Mouse (Mus musculus) retina, postnatal 7 days (tissue): ENCODE results near the gene 9530068E07Rik.
"Not testable (repeated sequence)": the region's sequence is repeated elsewhere in the genome, so short reads cannot be mapped to it uniquely, and the experiment has no call there.

Source experiments
- DNase-seq: peaks from one replicate; pipeline ENCODE4 v3.0.0-alpha.2; 2012; ENCODE audit warnings: low read depth, low spot score

9530068E07Rik gene

GRCm38 (mm10) chr11:52395940-52396596, at the start of gene 9530068E07Rik:
TSS of gene 9530068E07Rik (plus strand) at chr11:52396428.
- DNase-seq: peak; percentile 87

DNA sequence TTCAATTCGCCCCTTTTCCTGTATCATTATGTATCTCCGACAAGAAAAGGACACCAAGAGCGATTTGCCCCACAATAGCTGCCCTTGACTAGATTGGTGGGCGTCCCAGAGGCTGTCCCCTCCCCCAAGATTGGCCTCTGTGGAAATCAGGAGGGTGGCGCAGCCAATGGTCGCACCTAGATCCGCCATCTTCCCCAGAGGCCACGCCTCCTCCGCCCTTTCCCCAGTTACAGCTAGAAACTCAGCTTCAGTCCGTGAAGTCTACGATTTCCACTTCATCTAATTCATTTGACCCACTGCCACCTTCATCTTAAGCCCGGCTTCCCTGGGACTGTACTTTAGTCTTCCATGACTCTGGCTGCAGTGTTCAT, 49.6 kb upstream of the 9530068E07Rik start:
- DNase-seq: no peak

DNA sequence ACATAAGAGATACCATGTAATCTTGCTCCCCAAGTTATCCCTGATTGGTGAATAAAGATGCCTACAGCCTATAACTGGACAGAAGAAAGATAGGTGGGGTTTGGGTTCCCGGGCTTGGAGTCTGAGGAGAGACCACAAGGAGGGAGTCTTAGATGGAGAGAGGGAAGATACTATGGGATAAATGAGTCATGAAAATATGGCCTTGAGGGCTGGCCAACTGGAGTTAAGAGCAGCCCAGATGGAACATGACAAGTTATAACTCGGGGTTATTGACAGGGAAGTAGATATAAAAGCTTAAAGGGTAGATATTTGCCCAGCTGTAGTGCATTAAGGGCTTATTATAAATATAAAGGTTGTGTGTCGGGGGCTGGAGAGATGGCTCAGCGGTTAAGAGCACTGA, 48.1 kb upstream of the 9530068E07Rik start:
- DNase-seq: no peak

DNA sequence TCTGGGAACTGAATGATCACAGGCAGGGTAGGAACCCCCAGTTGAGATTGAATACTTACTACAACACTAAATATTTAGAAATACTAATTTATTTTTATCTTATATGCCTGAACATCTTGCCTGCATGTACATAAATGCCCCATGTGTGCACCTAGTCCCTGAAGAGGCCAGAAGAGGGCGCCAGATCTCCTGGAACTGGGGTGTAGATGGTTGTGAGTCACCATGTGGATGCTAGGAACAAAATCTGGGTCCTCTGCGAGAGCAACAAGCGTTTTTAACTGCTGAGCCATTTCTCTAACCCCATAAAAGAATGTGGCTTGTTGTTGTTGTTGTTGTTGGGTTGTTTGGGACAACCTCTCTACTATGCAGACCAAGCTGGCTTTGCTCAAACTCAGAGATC, 47.5 kb upstream of the 9530068E07Rik start:
- DNase-seq: no peak

- DNase-seq: no peak
Observed at GRCm38 (mm10) chr11:52350924-52351323, 45.3 kb upstream of the 9530068E07Rik start.

GRCm38 (mm10) chr11:52352271-52352670, 44.0 kb upstream of the 9530068E07Rik start:
- DNase-seq: no peak

GRCm38 (mm10) chr11:52354644-52355043, 41.6 kb upstream of the 9530068E07Rik start:
- no peak for DNase-seq

DNA sequence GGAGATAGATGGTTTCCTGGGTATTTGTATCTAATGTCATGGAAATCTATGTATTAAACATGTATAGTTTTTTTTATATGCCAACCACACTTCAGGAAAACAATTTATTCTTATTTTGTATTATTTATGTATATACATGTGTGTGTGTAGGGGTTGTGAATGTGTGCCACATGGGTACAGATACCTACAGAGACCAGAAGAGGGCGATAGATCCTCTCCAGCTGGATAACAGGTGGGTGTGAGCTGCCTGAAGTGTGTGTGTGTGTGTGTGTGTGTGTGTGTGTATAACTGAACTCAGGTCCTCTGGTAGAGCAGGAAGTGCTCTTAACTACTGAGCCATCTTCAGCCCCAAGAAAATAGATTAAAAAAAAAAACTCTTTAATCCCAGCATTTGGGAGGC, 40.6 kb upstream of the 9530068E07Rik start:
- DNase-seq: no peak

GRCm38 (mm10) chr11:52357091-52357490, 39.1 kb upstream of the 9530068E07Rik start:
- DNase-seq: not testable (repeated sequence)

DNA sequence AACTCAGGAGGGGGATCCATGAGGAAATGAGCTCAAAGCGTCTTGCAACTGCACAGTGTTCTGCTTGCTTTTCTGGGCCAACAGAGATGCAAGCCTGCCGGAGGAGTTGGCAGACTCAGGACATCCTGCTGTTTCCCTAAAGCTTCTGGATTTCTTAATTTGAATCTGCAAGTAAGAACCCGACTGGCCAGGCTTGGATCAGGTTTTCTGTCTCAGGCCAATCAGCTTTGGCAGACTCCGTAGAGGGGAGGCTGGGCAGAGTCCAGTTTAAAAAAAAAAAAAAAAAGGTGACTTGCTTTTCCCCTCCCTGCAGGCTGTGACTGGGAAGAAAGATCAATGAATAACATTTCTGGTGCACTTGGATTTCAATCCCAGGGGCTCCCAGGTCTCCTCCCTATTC, 37.7 kb upstream of the 9530068E07Rik start:
- no peak for DNase-seq

DNA sequence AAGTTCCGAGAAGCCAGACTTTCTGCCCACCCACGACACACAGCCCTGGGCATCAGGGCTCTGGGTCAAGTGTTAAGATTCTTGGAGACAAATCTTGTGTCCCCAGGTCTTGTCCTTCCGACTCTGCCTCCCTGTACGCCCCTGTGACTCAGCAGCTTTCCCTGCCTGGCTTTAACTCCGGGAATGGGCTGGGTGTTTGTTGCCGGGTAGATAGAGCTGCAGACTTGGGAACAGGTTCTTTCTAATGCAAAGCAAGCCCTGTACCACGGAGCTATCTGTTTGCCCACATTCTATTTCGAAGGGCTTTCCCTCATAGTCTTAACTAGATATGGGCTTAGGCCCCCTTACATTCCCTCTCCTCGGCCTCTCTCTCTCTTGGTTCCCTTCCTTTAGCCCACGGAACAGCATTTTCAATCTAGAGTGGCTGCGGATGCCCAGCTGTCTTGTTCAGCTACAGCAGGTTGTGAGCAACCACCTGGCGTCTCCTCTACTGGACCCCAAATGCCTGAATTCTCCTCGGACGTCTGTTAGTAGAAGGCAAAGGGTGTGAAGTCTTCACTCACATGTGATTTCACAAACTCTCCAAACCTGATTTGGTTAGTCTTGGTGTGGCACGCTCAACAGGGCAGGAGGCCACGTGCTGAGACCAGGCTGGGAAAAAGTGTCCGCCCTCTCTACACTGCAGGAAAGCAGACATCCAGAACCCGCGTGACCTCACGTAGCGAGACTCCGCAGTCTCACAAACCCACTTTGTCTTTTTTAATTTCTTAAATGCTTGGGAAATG, 36.4 kb upstream of the 9530068E07Rik start:
- DNase-seq: no peak

GRCm38 (mm10) chr11:52360471-52361277, 35.6 kb upstream of the 9530068E07Rik start, which contains the start of gene Vdac1:
TSS of gene Vdac1 (plus strand) at chr11:52360860.
- peak; percentile 77 for DNase-seq

DNA sequence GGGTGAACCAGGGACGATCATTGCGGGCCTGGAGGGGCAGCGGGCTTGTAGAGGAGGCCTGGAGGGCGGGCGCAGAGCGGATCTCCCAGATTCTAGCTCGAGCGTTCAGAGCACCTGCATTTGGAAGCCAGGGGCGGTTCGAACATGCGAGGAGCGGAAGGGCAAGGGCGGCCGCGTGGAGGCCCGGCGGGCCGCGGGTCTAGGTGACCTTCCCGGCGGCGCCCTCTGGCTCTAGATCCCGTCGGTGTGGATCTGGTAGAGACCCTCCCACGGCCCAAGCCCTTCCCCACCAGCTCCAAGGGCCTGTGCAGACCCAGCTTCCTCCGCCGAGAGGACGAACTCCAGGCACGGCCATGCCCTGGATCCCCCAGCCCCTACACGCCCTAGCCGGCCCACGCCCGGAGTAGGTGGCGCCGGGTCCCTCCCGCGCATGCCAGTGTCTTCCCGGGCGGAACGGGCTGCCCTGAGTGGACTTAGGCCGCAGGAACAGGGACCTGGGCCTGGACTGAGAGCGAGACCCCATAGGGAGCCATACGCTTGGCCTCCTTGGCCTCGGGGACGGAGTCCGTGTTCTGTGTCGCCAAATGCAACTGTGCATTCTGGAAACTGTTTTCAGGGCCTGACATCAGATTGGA, 34.8 kb upstream of the 9530068E07Rik start:
- DNase-seq: no peak

GRCm38 (mm10) chr11:52364376-52364775, 31.9 kb upstream of the 9530068E07Rik start:
- no peak for DNase-seq

DNA sequence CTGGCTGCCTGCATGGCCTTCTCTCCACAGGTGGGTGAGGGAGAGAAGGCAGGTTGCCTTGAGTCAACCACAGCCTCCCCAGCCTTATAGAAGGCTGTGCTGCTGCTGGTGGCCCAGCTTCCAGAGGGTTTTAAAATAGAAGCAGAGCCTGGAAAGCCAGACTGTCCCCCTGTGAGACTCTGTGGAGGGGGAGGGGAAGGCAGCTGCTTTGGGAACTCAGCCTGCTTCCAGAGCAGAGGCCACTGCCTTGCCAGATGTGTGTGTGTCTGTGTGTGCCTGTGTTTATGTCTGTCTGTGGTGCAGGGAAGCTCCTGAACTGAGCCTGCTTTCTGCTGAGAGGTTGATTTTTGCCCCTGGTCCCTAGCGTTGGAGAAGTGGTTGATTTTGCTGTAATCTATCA, 31.1 kb upstream of the 9530068E07Rik start:
- DNase-seq: no peak

GRCm38 (mm10) chr11:52366358-52366757, 29.9 kb upstream of the 9530068E07Rik start:
- DNase-seq: no peak

- no peak for DNase-seq
Observed at GRCm38 (mm10) chr11:52368176-52368985, 27.8 kb upstream of the 9530068E07Rik start.

DNA sequence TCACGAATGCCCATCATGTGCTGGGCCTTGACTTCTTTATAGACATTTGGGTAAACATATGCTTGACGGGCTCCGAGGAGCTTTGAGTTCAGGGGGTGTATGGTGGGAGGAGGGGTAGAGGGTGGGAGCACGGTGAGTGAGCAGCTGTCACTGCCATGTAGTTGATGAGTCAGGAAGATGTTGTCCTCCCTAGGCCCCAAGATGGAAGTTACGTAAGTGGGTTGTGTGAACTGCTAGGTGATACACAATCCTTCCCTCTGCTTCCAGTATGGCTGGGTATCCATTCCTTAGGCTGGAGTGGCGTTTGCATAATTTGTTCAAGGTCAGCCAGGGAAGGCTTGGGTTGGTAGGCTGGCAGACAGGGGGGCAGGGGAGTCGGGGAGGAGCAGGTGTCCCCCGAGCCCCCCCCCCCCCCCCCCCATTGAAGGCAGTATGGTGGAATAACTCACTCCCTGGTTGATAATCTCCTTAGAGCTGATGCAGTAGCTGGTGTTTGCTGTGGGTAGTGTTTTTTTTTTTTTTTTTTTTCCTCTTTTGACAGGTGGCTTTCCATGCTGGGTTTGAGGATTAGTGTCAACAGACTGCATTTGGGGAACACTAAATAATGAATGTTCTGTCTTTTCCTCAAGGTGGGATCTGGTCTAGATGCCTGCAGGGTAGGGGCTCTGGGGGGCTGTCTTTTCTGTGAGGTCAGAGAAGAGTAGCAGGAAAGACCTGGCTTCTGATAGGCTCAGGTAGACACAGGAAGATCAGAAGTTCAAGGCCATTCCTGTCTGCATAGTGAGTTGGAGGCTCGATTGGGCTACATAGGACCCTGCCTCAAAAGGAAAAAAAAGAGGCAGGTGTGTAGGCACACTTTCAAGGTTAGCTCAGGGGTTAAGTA, 26.7 kb upstream of the 9530068E07Rik start:
- DNase-seq: no peak

DNA sequence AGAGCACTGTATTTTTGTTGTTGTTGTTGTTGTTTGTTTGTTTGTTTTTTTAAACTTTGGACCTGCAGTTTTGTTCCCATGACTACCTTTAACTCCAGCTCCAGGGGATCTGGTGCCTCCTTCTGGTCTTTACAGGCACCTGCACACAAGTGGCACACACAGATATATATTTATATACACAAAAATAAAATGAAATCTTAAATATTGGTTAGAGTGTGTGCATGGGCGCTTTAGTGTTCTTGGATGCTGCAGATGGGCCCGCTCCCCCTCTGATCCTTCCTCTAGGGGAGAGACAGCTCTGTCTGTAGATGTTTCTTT, 26.1 kb upstream of the 9530068E07Rik start:
- no peak for DNase-seq

- DNase-seq: no peak
Observed at GRCm38 (mm10) chr11:52370538-52370937, 25.7 kb upstream of the 9530068E07Rik start.
